ENCODE assay signal across 17 mouse cellular contexts in genomic region chr3:55222502-55222901, GRCm38 (mm10). TPM values are rescaled to one million over a fixed set of nuclear protein-coding genes. Genes with fewer than 3 reads are reported as not detected.
DNase-seq lines count a peak whose midpoint lies in the region; ATAC-seq and TF ChIP-seq lines count a peak whose summit lies in the region.
"Had no signal": no experiment of that assay in that cellular context is flagged by ENCODE, and none has a peak within 500 bp of the region (broad histone marks: within the 10 kb centered on the region; RNA-seq: fewer than 3 reads in every experiment).

No protein-coding gene starts in this region.

- DNase-seq in kidney, adult 2 months, result no peak
- no peak for DNase-seq in kidney, postnatal 36 days
- no peak for DNase-seq in midbrain, postnatal 0 days (ENCODE audit: low spot score)
- no peak for DNase-seq in midbrain, embryonic 14.5 days
- DNase-seq in Patski (ENCODE audit: low read depth, low spot score), result no peak
- DNase-seq in urinary bladder, postnatal 36 days (ENCODE audit: low spot score in 2 of 2), result no peak
- DNase-seq in cerebellum, adult 9-11 months, result no peak
- DNase-seq: cerebellum, adult 11-12 months; kidney, postnatal 10 days had no signal

- no peak overlapping the region for H3K4me3 ChIP-seq in kidney, adult 2 months (ENCODE audit: insufficient read depth, low read depth, low read length)
- H3K4me3 ChIP-seq in midbrain, postnatal 0 days (ENCODE audit: low read depth, low read length), result no peak overlapping the region
- no peak overlapping the region for H3K4me3 ChIP-seq in midbrain, embryonic 14.5 days (replicated peaks; ENCODE audit: low read depth, low read length)
- H3K4me3 ChIP-seq: limb, embryonic 10.5 days; lung, embryonic 15.5 days; megakaryocyte, embryonic 14.5 days had no signal

- H3K9me3 ChIP-seq in midbrain, postnatal 0 days (ENCODE audit: low read length), result no peaks in the 10 kb centered on the region
- H3K9me3 ChIP-seq in midbrain, embryonic 14.5 days (ENCODE audit: control insufficient read depth, low read length), result 0 out of 2 replicates have a peak, but pooled peaks cover 3% of the 10 kb centered on the region
- H3K9me3 ChIP-seq: limb, embryonic 10.5 days; lung, embryonic 15.5 days had no signal

- H3K4me1 ChIP-seq in kidney, adult 2 months (ENCODE audit: control insufficient read depth, insufficient read depth, low read length), result no peaks in the 10 kb centered on the region
- H3K4me1 ChIP-seq in midbrain, postnatal 0 days (ENCODE audit: insufficient read depth, low read length), result peaks cover 5% of the 10 kb centered on the region; the same call in 1 of the 2 replicates
- peaks cover 14% of the 10 kb centered on the region for H3K4me1 ChIP-seq in midbrain, embryonic 14.5 days (ENCODE audit: control insufficient read depth, insufficient read depth, low read length)
- H3K4me1 ChIP-seq: megakaryocyte, embryonic 14.5 days had no signal

- H3K27ac ChIP-seq in kidney, adult 2 months (ENCODE audit: insufficient read depth, low read depth, low read length), result no peak overlapping the region
- H3K27ac ChIP-seq in midbrain, postnatal 0 days (ENCODE audit: low read depth, low read length), result no peak overlapping the region
- no peak overlapping the region for H3K27ac ChIP-seq in midbrain, embryonic 14.5 days (replicated peaks; ENCODE audit: low read depth, low read length)
- H3K27ac ChIP-seq: limb, embryonic 10.5 days; lung, embryonic 15.5 days had no signal

- H3K27me3 ChIP-seq in kidney, adult 2 months (replicated peaks; ENCODE audit: control insufficient read depth, insufficient read depth, low read length), result no peaks in the 10 kb centered on the region
- H3K27me3 ChIP-seq in midbrain, postnatal 0 days (ENCODE audit: insufficient read depth, low read length), result no peaks in the 10 kb centered on the region
- H3K27me3 ChIP-seq in midbrain, embryonic 14.5 days (ENCODE audit: control insufficient read depth, insufficient read depth, low read length), result no peaks in the 10 kb centered on the region
- no peaks in the 10 kb centered on the region for H3K27me3 ChIP-seq in Patski
- H3K27me3 ChIP-seq: lung, embryonic 15.5 days; megakaryocyte, embryonic 14.5 days had no signal

- TF ChIP-seq CTCF in kidney, adult 2 months (conservative IDR thresholded peaks at IDR 0.05; ENCODE audit: insufficient read depth, insufficient read length, low read depth, low read length), result peak; percentile 25; the same call in 1 of the 2 replicates
- peak; percentile 55 for TF ChIP-seq CTCF in midbrain, postnatal 0 days (IDR thresholded peaks at IDR 0.05)
- TF ChIP-seq CTCF in Patski (IDR thresholded peaks at IDR 0.05), result peak; percentile 83

- ATAC-seq in midbrain, postnatal 0 days (ENCODE audit: low FRiP score), result no peak
- ATAC-seq in midbrain, embryonic 14.5 days (ENCODE audit: low FRiP score, low TSS enrichment), result no peak
- ATAC-seq in Patski, result no peak

- no peak overlapping the region for H3K9ac ChIP-seq in midbrain, postnatal 0 days (replicated peaks; ENCODE audit: low read length, poor library complexity, severe bottlenecking)
- H3K9ac ChIP-seq in midbrain, embryonic 14.5 days (replicated peaks; ENCODE audit: low read length), result no peak overlapping the region
- H3K9ac ChIP-seq: lung, embryonic 15.5 days had no signal

- POLR2A ChIA-PET in Patski (lab: Charles Lee), result interaction anchor here (1.5 kb wide), 1 partner anchor 24 kb away, joined by 3 read pairs; no protein-coding TSS in a partner anchor

- 86% methylated on average over 2 of the region's 2 CpGs for WGBS in kidney, adult 2 months
- 86% methylated on average over 2 of the region's 2 CpGs for WGBS in midbrain, postnatal 0 days
- 95% methylated on average over 2 of the region's 2 CpGs for WGBS in midbrain, embryonic 14.5 days

- CTCF ChIA-PET in Patski (lab: Charles Lee), result interaction anchor here (0.8 to 2.7 kb wide), 15 partner anchors 8 to 132 kb away, joined by 3 to 7 read pairs (median 4); partner anchors contain the start of gene Dclk1

- TF ChIP-seq POLR2A in kidney, adult 2 months (IDR thresholded peaks at IDR 0.05; ENCODE audit: low read depth, low read length), result no peak

- in situ Hi-C loops in Patski (cut with MboI; ENCODE audit: low pct_unique_long_range_greater_than_20kb), result no loop called here

- H3K4me2 ChIP-seq in midbrain, postnatal 0 days (ENCODE audit: low read depth, low read length, poor library complexity, severe bottlenecking), result no peak overlapping the region
- no peak overlapping the region for H3K4me2 ChIP-seq in midbrain, embryonic 14.5 days (ENCODE audit: low read length)
- H3K4me2 ChIP-seq: lung, embryonic 15.5 days had no signal

- no peaks in the 10 kb centered on the region for H3K36me3 ChIP-seq in kidney, adult 2 months (ENCODE audit: control insufficient read depth, insufficient read depth, low read length)
- H3K36me3 ChIP-seq in midbrain, postnatal 0 days (ENCODE audit: insufficient read depth, low read length), result no peaks in the 10 kb centered on the region
- H3K36me3 ChIP-seq in midbrain, embryonic 14.5 days (ENCODE audit: control insufficient read depth, insufficient read depth, low read length), result no peaks in the 10 kb centered on the region
- H3K36me3 ChIP-seq: limb, embryonic 10.5 days; lung, embryonic 15.5 days had no signal

RNA-seq across cellular contexts. Expression of gene Dclk1, which starts 19.7 kb away (rescaled TPM):
- polyA plus RNA-seq in kidney, adult 2 months (2012; rRNA removed), result 0.68 and 1.1 TPM in 2 replicates
- 307 and 371 TPM in 2 replicates for total RNA-seq in midbrain, postnatal 0 days (2014; rRNA removed)
- polyA plus RNA-seq in midbrain, postnatal 0 days (2015; fragmentation: Nextera tagmentation; extraction: Ambion mirVana), result 206 and 219 TPM in 2 replicates
- polyA plus RNA-seq in midbrain, embryonic 14.5 days (2014; fragmentation: Nextera tagmentation; extraction: Ambion mirVana), result 278 and 323 TPM in 2 replicates
- 16.7 TPM for polyA plus RNA-seq in Patski (2021)
- total RNA-seq: granulocyte monocyte progenitor cell, adult 5-6 weeks had no signal

RNA-seq across cellular contexts. Expression of gene Sohlh2, which starts 40.7 kb away (rescaled TPM):
- polyA plus RNA-seq in kidney, adult 2 months (2012; rRNA removed), result not detected in 2 replicates
- not detected in 2 replicates for total RNA-seq in midbrain, postnatal 0 days (2014; rRNA removed)
- not detected in 2 replicates for polyA plus RNA-seq in midbrain, postnatal 0 days (2015; fragmentation: Nextera tagmentation; extraction: Ambion mirVana)
- polyA plus RNA-seq in midbrain, embryonic 14.5 days (2014; fragmentation: Nextera tagmentation; extraction: Ambion mirVana), result not detected in 2 replicates
- polyA plus RNA-seq in Patski (2021), result not detected
- total RNA-seq: granulocyte monocyte progenitor cell, adult 5-6 weeks; heart, postnatal 25 days; layer of hippocampus, postnatal 14 days; neutrophil, adult 5-6 weeks had no signal
- polyA plus RNA-seq: frontal cortex, adult 2 months; limb, embryonic 10.5 days had no signal

Comparison
In these comparisons a context has a peak if more than half of its experiments do, and no peak if none do; other contexts are left out.
1. CTCF ChIP-seq: peak in every context shown above with its lines; median percentile 83 in Patski; 55 in midbrain, postnatal 0 days; 25 in kidney, adult 2 months.
2. RNA of gene Dclk1, which starts 19.7 kb away (polyA plus RNA-seq): 278 to 323 TPM in midbrain, embryonic 14.5 days and 206 to 219 TPM in midbrain, postnatal 0 days; 16.7 TPM in Patski (single experiment) and 0.68 to 1.1 TPM in kidney, adult 2 months; every median in the first group is over 10 times any median in the second.